Mouse (Mus musculus) heart, embryonic 11.5 days (tissue): Measurements from ENCODE around the gene Slc8a2. TPM values are rescaled to one million over a fixed set of nuclear protein-coding genes. Genes with fewer than 3 reads are reported as not detected.
A peak's percentile ranks its signal among the peaks of the same experiment; 100 is the strongest.

Experiments used
- ATAC-seq: fragments of 200-750 bp; cut with Nextera tagmentation; replicated peaks from 2 replicates; pipeline ENCODE4 v1.8.0; 2017; ENCODE audit warnings: moderate library complexity; ENCODE audit not compliant: insufficient number of reproducible peaks, low FRiP score, low TSS enrichment
- H3K27ac ChIP-seq: fragments of 300-500 bp; sonication (generic); 2 replicates; pipeline ENCODE4 v1.5.1; 2014; ENCODE audit warnings: mild to moderate bottlenecking, low read depth, low read length
- H3K27me3 ChIP-seq: fragments of 300-500 bp; sonication (generic); 2 replicates; pipeline ENCODE4 v1.6.1; 2014; ENCODE audit warnings: mild to moderate bottlenecking, low read length, mixed read lengths; ENCODE audit not compliant: control insufficient read depth, insufficient read depth
- H3K36me3 ChIP-seq: fragments of 300-500 bp; sonication (generic); 2 replicates; pipeline ENCODE4 v1.6.1; 2014; ENCODE audit warnings: mild to moderate bottlenecking, low read length, moderate library complexity, mixed read lengths; ENCODE audit not compliant: control insufficient read depth, insufficient read depth
- H3K4me1 ChIP-seq: fragments of 300-500 bp; sonication (generic); 2 replicates; pipeline ENCODE4 v1.6.1; 2014; ENCODE audit warnings: low read length; ENCODE audit not compliant: control insufficient read depth, insufficient read depth
- H3K4me2 ChIP-seq: fragments of 300-500 bp; sonication (generic); 2 replicates; pipeline ENCODE4 v1.6.1; 2014; ENCODE audit warnings: mild to moderate bottlenecking, moderate library complexity
- H3K4me3 ChIP-seq: fragments of 300-500 bp; sonication (generic); 2 replicates; pipeline ENCODE4 v1.5.1; 2014; ENCODE audit warnings: low read depth, low read length
- H3K9ac ChIP-seq: fragments of 300-500 bp; sonication (generic); 2 replicates; pipeline ENCODE4 v1.6.1; 2014; ENCODE audit warnings: mild to moderate bottlenecking, low read depth, low read length, moderate library complexity
- H3K9me3 ChIP-seq: fragments of 300-500 bp; sonication (generic); replicated peaks from 2 replicates; pipeline ENCODE4 v1.6.1; 2016; ENCODE audit warnings: low read length; ENCODE audit not compliant: control insufficient read depth
- WGBS: fragments of 180-500 bp; shearing (Covaris S2); extraction: QIAGEN DNeasy Blood & Tissue Kit; methylation state at CpG from one replicate; pipeline ENCODE4 v1.1.7; 2014; ENCODE audit not compliant: insufficient replicate concordance; 5-methylcytosine and 5-hydroxymethylcytosine counted together
- polyA plus RNA-seq: library from polyadenylated mRNA; unstranded; fragments of >200 nt; fragmentation: Nextera tagmentation; extraction: Ambion mirVana; gene quantifications from 2 replicates; pipeline ENCODE4 v1.2.1, GENCODE M21; 2014

Gene Slc8a2
- 0.11 and 0.17 TPM in 2 replicates for polyA plus RNA-seq

DNA sequence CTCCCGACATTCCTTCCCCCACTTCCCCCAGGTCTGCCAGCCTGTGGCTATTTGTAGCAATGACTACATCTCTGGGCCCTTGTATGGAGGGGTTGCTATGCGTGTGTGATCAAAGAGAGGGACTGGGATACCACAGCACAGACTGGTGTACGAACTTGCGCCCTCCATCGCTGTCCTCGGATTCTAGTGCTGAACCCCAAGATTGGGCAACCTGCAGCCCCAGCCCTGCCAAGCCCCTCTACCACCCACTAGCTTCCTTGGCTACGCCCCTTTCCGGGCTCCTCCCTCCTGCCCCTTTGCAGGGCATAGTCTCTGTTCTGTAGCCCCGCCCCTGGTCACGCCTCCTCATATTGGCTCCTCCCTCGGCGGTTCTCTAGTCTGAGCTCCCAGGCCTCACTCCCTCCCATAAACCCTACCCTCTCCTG is at the start of gene Slc8a2:
Gene Slc8a2 (plus strand): TSS at position 406 of the 425 bp plus-strand sequence.
- H3K9me3 ChIP-seq, result no peaks in the 10 kb centered on the region
- H3K27ac ChIP-seq, result peak within 1 kb of the TSS; percentile 51
- H3K4me3 ChIP-seq, result peak within 1 kb of the TSS; percentile 67
- peaks cover 19% of the 10 kb centered on the region; the same call in 1 of the 2 replicates for H3K4me1 ChIP-seq
- ATAC-seq, result peak; percentile 81
- WGBS, result under 1% methylated on average over 12 of the region's 12 CpGs
- H3K9ac ChIP-seq, result peak within 1 kb of the TSS; percentile 72
- H3K27me3 ChIP-seq, result peaks cover 8% of the 10 kb centered on the region
- 0 out of 2 replicates have a peak, but pooled peaks cover 4% of the 10 kb centered on the region for H3K36me3 ChIP-seq
- H3K4me2 ChIP-seq, result peak within 1 kb of the TSS; percentile 85

DNA sequence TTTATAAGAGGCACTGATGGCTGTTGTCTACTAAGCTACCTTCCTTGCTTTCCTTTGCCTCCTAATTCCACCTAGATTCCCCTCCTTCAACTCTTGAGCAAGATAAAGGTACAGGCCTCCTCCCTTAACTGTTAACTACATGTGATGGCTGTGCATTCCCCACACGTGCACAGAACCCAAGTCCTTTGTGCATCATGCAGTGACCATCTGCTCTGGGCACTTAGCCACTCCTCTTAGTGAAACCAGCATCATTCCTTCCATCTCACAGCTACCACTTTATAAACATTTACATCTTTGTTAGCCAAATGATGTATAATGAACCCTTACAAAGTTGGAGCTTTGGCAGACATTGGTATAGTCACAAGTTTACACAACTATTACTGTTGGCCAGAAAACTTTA is 49.7 kb upstream of the Slc8a2 start:
- H3K4me2 ChIP-seq, result no peak overlapping the region
- 63% methylated on average over 1 of the region's 1 CpGs for WGBS

DNA sequence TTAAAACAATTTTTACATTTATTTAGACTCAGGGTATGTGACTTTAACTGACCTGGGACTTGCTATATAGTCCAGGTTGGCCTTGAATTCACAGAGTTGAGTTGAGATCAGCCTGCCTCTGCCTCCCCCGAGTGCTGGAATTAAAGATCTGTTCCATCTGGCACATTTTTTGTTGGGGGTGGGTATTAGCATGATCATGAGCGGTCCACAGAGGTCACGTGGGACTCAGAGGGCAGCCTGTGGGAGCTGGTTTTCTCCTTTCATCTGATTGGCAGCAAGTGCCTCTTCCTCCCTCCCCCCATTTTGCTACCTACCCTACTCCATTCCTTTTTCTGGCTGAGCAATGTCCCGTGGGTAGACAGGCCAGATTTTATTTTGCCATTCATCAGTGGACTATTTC is 49.0 kb upstream of the Slc8a2 start:
- H3K27ac ChIP-seq, result no peak overlapping the region
- no peaks in the 10 kb centered on the region for H3K36me3 ChIP-seq
- no peak overlapping the region for H3K4me3 ChIP-seq
- 65% methylated on average over 4 of the region's 4 CpGs for WGBS
- H3K4me1 ChIP-seq, result no peaks in the 10 kb centered on the region
- H3K4me2 ChIP-seq, result no peak overlapping the region
- 0 out of 2 replicates have a peak, but pooled peaks cover 2% of the 10 kb centered on the region for H3K27me3 ChIP-seq
- H3K9ac ChIP-seq, result no peak overlapping the region
- ATAC-seq, result no peak
- no peaks in the 10 kb centered on the region for H3K9me3 ChIP-seq

More for the DNA sequence above, 49.7 kb upstream of the Slc8a2 start:
- Histone ChIP-seq H3K27ac (no peak overlapping the region), H3K9me3 (no peaks in the 10 kb centered on the region), H3K4me1 (no peaks in the 10 kb centered on the region), H3K9ac (no peak overlapping the region), H3K27me3 (0 out of 2 replicates have a peak, but pooled peaks cover 2% of the 10 kb centered on the region), H3K4me3 (no peak overlapping the region), H3K36me3 (no peaks in the 10 kb centered on the region)
- ATAC-seq, result no peak

DNA sequence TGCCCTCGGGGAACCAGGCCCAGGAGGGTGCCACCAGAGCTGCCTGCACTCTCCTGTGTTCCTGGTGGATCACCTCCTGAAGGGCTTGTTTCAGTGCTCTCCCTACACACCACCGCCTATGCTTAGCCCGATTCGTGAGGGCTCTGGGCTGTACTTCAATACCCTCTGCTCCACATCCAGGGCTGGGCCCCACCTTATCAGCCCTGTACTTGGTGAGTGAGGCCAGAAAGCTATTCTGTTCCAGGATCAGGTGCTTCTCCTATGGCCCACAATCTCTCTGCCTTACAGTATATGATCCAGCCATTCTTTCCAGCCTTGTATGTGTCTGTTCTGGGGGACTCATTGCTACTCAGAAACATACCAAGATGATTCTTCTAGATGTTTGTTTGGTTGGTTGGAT is 46.3 kb upstream of the Slc8a2 start:
- no peaks in the 10 kb centered on the region for H3K27me3 ChIP-seq
- no peaks in the 10 kb centered on the region for H3K4me1 ChIP-seq
- H3K4me3 ChIP-seq, result no peak overlapping the region
- no peaks in the 10 kb centered on the region for H3K9me3 ChIP-seq
- 39% methylated on average over 4 of the region's 4 CpGs for WGBS
- no peak for ATAC-seq
- H3K27ac ChIP-seq, result no peak overlapping the region
- no peak overlapping the region for H3K9ac ChIP-seq
- H3K36me3 ChIP-seq, result no peaks in the 10 kb centered on the region
- H3K4me2 ChIP-seq, result no peak overlapping the region

DNA sequence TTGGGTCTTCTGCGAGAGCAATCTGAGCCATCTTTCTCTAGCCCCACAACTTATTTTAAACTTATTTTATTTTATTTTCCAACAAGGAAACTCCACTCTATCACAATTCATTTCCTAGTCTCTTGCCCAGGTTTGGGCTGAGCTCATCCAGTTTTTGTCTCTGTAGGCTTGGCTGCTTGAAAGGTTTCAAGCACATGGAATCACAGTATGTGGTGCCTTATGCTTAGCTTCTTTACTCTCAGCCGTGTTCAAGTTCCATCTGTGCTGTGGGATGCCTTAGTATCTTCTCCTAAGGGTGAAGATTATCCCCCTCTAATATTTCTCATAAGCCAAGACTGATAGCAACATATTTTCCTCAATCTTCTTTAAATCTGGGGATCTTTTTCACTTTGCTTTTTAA is 42.0 kb upstream of the Slc8a2 start:
- no peak overlapping the region for H3K4me3 ChIP-seq
- no peak overlapping the region for H3K27ac ChIP-seq
- no peaks in the 10 kb centered on the region for H3K9me3 ChIP-seq
- H3K36me3 ChIP-seq, result no peaks in the 10 kb centered on the region
- H3K9ac ChIP-seq, result no peak overlapping the region
- H3K27me3 ChIP-seq, result no peaks in the 10 kb centered on the region
- H3K4me1 ChIP-seq, result no peaks in the 10 kb centered on the region
- H3K4me2 ChIP-seq, result no peak overlapping the region
- ATAC-seq, result no peak
- WGBS, result 79% methylated on average over 2 of the region's 2 CpGs

DNA sequence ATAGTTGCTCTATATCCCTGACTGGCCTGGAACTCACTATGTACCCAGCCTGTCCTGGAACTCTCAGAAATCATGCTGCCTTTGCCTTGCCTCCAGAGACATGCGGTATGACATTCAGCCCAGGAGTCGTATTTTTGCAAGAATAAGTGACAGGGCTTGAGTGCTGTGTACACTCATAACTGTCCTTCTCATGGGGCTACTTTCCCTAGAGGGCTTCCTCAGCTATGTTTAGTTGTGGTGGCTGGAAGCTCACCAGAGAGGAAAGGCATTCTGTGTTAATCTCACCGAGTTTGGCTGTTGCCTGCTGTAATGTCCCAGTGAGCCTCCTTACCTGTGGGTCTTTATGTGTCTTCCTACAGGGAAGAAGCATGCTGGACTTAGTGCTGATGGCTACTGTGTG is 35.0 kb upstream of the Slc8a2 start:
- Histone ChIP-seq H3K27me3 (no peaks in the 10 kb centered on the region), H3K4me2 (no peak overlapping the region), H3K27ac (no peak overlapping the region), H3K36me3 (no peaks in the 10 kb centered on the region), H3K9me3 (no peaks in the 10 kb centered on the region), H3K9ac (no peak overlapping the region), H3K4me3 (no peak overlapping the region), H3K4me1 (peaks cover 9% of the 10 kb centered on the region)
- no peak for ATAC-seq
- 63% methylated on average over 3 of the region's 3 CpGs for WGBS

DNA sequence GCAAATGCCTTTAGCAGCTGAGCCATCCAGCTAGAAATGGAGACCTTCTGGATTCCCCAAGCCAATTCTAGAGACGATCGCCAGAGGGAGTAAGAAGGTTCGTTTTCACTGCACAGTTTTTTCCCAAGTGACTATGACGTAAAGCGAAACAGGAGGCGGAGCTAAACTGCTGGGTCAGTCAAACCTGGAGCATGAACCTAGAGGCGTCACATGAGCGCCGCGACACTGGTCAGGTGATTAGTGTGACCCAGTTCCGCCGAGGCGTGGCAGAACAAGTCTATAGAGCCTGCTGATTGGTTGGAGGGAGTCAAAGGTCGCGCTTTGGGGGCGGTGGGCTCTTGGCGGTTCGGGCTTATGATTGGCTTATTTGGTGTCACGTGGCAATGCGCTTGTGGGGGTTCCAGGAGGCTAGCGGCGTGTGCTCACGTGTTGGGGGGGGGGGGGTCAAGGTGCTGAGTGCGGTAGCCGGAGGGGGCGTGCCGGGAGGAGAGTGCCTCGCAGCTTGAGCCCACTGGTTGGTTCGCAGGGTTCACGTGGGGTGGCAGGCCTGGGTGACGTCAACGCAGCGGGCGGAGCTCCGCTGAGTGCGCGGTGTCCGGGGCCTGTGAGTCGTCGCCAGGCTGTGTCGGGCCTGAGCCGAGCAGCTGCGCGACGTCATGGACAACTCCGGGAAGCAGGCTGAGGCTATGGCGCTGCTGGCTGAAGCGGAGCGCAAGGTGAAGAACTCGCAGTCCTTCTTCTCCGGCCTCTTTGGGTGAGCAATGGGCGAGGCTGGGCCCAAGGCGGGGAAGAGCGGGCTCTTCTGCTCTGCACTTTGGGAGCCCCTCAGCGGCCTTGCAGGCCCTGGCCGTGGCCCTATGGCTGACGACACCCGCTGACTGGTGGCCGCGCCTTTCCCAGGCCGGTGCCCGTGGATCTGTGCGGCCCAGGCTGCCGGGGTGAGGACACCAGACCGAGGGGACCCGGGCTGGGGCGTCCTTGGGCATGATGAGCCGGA is 31.3 kb upstream of the Slc8a2 start, which contains the start of gene Napa:
Gene Napa (plus strand): TSS at position 438 of the 997 bp plus-strand sequence.
- no peaks in the 10 kb centered on the region for H3K27me3 ChIP-seq
- peaks cover 15% of the 10 kb centered on the region for H3K4me1 ChIP-seq
- peak within 1 kb of the TSS; percentile 87 for H3K27ac ChIP-seq
- peaks cover 4% of the 10 kb centered on the region; the same call in 1 of the 2 replicates for H3K36me3 ChIP-seq
- H3K9ac ChIP-seq, result peak within 1 kb of the TSS; percentile 97
- under 1% methylated on average over 63 of the region's 68 CpGs for WGBS
- peak; percentile 99 for ATAC-seq
- H3K9me3 ChIP-seq, result no peaks in the 10 kb centered on the region
- peak within 1 kb of the TSS; percentile 93 for H3K4me3 ChIP-seq
- peak within 1 kb of the TSS; percentile 97 for H3K4me2 ChIP-seq

DNA sequence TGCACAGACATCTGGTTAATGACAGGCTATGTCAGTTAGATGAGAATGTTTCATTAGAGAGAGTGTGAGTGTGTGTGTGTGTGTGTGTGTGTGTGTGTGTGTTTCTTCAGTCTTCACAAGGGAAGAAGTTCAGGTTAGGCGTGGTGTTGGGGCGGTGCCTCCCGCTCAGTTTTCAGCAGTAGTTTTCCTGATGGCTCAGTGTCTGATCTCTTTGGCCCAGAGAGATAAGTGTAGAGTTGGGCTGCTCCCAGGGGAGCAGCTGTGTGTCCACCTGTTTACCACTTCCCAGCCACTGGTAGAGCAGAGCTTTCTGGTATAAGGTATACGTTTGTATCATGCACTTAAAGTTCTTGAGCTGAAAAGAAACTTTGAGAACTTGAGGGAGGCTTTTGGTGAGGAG is 29.7 kb upstream of the Slc8a2 start:
- Histone ChIP-seq H3K36me3 (peaks cover 4% of the 10 kb centered on the region; the same call in 1 of the 2 replicates), H3K27ac (peak overlapping the region; percentile 87), H3K4me3 (peak overlapping the region; percentile 93), H3K9me3 (no peaks in the 10 kb centered on the region), H3K4me1 (peaks cover 15% of the 10 kb centered on the region), H3K27me3 (no peaks in the 10 kb centered on the region), H3K4me2 (peak overlapping the region; percentile 97), H3K9ac (peak overlapping the region; percentile 97)
- WGBS, result 81% methylated on average over 4 of the region's 4 CpGs
- ATAC-seq, result no peak
